Mouse (Mus musculus): ENCODE measurements around the gene Morn4.

Morn4 gene

DNA sequence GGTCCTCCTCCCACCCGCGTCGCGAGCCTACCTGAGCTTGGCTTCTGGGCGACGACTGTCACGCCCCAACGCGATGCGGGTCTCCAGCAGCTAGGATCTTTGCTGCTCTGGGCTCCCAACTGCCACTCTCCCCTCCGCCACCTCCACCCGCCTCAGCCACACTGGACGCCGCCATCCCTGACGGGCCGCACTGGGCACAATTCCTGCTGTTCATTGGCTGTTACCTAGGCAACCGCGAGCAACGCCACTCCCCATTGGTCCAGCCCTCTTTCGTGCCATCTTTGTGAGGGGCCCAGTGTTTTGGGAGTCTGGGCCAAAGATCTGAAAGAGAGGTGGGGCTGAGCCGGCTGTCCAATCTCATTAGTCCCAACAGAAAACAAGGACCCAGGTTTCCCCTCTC is at the start of gene Morn4:
Gene Morn4 (minus strand): TSS at position 192 of the 400 bp plus-strand sequence.
- DNase-seq (ENCODE audit: low spot score), result peak; percentile 44

DNA sequence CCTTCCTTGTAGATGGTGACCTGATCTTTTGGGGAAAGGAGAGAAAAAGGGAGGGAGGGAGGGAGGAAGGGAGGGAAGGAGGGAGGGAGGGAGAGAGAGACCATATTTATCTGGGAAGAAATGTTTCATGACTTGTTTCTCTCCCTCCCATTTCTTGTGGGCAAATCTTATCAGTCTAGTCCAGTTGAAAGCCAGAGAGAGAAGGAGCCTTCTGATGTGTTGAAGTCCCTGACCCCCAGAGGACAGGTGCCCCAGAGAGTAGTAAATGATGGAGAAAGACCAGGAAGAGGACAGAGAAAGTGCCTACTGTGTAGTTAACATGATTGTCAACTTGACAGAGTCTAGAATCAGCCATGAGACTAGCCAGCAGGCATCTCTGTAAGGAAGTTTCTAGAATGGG is 48.9 kb upstream of the Morn4 start:
- no peak for DNase-seq (ENCODE audit: low spot score)

DNA sequence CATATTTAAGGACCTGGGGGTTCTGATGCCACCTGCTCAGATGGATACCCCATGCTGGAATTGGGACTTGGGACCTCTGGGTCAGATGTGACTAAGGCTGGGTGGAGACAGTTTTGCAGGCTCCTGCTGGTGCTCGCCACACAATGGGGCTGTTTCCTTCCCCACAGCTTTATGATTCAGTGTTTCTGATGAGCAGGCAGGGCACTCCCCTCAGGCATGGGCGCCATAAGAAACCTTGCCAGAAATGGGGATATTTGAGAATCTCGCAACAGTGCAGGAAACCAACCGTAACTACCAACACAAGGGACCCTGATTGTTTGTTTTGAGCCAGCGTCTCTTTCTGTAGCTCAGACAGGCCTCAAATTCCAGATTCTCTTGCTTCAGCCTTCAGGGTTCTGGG is 44.9 kb upstream of the Morn4 start:
- no peak for DNase-seq (ENCODE audit: low spot score)

DNA sequence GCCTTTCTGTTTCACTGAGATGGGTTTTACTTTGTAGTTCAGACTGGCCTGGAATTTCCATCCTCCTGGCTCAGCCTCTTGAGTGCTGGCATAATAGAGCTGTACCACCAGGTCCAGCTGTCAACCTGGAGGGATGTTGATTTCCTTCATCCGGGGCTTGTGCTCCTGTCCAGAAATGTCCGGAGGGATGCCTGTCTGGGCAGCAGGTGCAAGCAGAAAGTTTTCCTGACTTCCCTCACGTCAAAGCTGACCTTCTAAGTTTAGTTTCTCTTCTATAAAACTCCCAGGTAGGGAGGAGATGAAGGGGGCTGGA is 44.1 kb upstream of the Morn4 start:
- DNase-seq (ENCODE audit: low spot score), result no peak

DNA sequence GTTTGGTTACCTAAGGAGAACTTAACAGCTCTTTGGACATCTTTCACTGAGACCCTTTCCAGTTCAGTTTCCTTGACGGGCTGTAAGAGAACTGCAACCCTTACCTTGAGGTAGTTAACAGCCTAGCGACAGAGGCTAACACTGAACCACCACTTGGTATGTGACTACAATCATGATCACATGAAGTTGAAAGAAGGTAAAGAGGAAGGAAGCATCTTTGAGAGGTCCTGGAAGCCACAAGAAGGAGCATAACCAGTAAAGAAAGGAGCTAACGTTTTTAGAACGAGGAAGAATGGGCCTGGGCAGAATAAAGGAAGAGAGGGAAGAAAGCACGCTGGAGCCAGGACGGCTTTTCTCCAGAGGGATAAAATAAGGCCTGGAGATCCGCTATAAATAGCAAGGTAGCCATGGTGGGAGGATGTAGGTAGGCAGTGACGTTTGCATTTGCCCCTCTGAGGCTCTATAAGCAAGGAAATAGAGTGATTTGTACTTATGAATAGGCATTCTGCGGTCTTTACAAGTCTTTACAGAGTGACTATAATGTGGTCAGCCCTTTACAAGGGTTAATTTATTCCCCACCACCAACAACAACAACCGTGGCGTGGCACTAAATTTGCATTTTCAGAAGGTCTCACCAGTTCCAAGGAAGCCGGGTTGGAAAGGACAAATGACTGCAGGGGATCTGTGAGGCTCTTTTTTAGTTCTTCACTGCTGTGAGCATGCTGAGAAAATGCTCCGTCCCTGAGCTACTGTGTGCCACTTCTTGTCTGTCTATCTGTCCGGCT is 43.5 kb upstream of the Morn4 start:
- DNase-seq (ENCODE audit: low spot score), result no peak

DNA sequence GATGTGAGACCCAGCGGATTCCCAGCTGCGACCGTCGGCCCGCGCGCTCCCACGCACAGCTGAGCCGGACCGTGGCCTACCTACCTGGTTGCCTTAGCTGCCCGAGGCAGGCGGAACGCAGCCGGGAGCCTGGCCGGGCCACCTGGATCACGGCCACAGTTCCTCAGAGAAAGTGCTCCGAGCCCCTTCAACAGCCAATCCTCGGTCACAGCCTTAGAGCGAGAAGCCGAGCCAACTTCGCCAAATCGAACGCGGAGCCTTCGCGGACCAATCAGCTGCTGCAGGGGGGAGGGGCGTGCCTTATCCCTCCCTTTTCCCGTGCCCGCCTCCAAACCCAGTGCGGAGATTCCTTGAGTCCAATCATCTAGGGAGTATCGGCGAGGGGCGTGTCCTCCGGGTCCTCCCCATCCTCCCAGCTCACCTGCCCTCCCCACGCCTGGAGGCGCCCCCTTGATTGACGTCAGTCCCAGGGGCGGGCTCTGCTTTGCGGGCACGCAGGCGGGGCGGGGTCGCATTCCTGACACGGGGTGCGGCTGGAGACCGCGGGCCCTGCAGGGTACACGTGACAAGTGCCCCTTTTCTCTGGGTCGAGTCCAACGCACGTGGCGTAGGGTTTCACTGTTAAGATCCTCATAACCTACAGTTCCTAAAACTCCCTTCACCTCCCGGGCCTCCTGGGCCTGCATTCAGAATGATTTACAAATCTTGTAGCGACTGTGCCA is 42.8 kb upstream of the Morn4 start, which contains the start of gene Avpi1:
Gene Avpi1 (minus strand): TSS at position 273 of the 722 bp plus-strand sequence.
- peak; percentile 90 for DNase-seq (ENCODE audit: low spot score)

DNA sequence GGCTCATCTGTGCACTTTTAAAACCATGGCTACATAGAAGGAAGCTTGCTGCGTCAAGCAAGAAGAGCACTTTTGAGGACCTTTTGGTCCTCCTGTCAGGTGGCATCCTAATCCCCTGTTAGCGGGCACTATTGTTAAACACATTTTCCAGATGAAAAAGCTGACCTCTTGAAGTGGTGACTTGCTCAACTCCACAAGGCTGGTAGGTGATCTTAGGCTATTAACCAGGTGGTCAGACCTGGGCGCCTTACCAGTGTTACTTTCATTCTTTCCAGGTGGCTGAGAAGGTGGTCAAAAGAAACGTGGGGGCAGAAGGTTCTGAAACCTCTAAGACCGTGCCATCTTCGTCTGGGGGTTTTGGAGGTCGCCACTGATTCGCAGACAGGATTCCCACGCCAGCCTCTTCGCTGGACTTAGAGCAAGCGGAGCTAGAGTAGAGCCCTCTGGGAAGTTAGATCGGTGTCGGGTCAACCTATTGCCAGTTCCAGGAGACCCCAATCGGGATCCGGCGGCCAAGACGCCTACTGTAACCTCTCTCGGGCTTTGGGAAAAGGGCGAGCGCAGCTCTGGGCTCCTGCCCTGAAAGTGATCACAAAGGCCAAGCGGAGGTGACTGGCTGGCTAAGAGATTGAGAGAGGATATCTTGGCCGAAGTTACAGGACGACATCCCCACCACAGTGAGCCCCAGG is 42.0 kb upstream of the Morn4 start:
- no peak for DNase-seq (ENCODE audit: low spot score)

DNA sequence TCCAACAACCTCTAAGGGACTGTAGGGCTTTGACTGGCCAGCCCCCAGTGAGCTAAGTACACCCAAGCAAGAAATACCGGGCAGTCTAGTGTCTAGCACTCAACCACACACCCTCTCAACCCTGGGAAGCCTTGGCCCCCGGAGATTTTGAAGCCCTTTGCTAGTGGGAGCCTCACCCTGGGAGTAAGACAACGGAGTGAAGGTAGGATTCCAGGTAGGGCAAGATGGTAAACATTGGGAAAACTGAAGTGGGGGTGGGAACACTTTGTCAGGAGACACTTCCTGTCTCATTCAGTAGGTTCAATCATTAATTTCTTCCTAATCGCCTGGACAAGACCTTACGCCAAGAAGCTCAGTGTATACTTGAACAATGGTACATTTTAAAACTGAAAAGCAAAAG is 40.9 kb upstream of the Morn4 start:
- no peak for DNase-seq (ENCODE audit: low spot score)

DNA sequence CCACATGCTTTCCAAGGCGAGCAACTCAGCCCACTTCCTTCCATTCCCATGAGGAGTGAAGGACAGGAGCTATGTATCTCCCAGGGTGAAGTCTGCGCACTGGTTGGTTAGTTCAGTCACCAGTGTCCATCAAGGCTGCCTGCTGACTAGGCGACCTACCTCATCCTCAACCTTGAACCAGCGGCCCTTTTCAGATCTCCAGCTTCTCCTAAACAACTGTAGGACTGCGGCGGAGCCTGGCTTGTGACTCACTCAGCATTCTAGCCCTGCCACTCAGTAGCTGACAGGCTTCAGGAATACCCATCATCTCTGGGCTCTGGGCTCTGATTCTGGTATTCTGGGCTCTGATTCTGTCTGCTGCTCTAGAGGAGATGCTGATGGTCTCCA is 40.1 kb upstream of the Morn4 start:
- DNase-seq (ENCODE audit: low spot score), result no peak

DNA sequence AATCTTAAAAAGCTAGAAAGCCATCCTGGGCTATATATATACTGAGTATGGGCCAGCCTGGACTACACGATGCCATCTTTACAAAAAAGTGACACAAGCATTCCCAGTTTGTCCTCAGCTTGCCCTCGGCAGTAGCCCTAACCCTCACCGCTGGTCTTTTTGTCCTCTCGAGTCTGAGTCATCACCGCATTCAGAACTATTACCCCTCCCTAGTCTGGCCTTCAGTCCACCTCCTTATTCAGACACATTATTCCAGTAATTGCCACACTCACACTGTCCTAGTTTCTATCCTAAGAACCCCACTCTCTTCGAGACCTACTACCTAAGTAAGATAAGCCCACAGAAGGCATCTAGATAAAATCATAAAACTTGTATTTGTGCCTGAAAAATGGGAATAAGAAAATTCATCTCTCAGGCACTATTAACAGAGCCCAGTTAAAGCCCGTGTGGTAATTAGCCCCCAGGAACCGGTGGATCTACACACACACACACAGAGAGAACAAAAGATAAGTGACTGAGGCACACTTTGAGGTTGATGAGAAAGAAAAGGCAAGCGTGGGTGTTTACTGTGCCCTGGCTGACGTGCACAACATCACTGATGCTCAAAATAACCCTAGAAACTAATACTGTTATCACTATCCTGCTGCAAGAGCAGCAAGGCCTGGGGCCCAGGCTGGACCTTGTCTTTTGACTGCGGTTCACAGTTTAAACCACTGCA is 39.5 kb upstream of the Morn4 start:
- DNase-seq (ENCODE audit: low spot score), result no peak

DNA sequence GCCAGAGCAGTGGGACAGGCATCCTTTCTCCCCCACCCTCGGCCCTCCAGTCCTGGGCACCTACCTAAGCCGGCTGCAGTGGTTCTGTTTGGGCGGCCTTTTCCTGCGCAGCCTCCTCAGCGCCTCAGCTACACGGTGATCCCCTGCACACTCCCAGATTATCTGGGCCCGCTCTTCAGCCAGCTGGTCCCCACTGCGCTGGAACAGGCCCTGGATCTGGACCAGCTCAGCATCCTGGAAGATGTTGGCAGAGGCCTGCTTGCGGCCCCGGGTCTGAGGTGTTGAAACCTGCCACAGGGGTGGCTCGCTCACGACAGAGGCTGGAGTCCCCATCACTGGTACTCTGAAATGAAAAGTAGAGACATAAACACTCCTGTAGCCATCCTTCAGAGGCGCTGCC is 38.5 kb upstream of the Morn4 start:
- DNase-seq (ENCODE audit: low spot score), result no peak

DNA sequence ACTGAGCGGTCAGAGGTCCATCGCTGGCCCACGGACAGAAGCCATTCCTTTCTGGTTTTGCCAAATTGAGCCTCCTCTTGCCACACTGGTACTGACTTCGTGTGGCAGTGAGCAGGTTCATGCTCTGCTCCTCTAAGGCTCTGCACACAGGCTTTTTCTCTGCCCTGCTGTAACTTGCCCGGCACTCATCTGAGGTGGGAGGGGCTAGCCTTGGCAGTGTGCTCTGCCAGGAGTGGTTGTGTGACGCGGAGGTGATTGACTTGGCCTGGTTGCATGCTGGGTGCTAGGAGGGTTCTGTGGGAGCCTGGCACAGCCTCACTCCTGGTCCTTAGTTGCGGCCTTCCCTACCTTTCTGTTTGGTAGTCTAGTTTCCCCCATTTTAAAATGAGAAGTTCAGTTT is 34.3 kb upstream of the Morn4 start:
- DNase-seq (ENCODE audit: low spot score), result no peak

DNA sequence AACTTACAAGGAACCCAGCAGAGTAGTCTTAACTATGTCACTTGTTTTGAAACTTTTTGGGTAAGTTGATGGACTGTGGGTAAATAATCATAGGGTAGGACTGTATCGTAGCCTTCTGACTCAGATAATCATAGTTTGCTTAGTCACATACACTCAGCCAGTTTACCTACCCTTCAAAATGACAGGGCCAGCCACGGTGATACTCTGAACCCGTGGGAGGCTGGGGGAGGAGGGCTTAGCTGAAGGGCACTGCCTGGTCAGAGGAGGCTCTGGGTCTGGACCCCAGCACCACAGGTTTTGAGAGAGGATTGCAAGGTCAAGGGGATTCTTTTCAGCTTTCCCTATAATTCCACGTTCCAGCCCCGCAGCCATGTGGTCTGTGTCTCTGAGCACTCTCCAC is 32.4 kb upstream of the Morn4 start:
- no peak for DNase-seq (ENCODE audit: low spot score)

DNA sequence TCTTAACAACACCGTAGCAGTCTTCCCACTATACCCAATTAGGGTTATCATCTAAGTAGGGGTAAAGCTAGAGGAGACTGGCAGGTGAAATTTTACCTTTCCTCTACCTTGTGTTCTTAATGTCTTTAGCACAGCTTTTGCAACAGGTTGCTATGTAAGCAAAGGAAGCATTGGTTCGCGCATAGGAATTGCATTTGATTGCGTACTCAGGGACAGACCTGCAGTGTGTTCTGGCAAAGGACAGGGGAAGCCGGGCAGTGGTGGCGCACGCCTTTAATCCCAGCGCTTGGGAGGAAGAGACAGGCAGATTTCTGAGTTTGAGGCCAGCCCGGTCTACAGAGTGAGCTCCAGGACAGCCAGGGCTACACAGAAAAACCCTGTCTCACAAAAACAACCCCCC is 32.0 kb upstream of the Morn4 start:
- no peak for DNase-seq (ENCODE audit: low spot score)

DNA sequence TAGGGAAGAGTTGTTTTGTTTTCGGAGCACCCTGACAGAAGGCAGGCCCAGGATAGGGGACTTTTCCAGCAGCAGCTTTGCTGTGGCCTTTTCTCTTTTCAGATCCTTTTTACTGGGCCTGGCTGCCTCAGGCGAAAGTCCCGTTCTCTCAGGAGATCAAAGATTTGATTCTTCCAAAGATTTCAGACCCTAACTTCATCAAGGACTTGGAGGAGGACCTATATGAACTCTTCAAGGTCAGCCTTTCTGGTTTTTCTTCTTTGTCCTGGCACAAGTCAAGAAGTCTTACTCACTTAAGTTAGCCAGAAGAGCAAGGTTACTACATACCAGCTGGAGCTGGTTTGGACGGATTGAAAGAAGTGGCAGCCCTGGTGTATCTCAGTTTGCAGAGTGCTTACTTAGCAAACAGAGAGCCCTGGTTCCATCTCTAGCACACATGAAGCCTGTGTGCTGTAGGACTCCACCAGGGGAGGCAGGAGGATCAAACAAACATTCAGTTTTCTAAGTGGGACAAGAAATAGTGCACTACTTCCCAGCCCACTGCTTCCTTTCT is 29.7 kb upstream of the Morn4 start:
- no peak for DNase-seq (ENCODE audit: low spot score)

DNA sequence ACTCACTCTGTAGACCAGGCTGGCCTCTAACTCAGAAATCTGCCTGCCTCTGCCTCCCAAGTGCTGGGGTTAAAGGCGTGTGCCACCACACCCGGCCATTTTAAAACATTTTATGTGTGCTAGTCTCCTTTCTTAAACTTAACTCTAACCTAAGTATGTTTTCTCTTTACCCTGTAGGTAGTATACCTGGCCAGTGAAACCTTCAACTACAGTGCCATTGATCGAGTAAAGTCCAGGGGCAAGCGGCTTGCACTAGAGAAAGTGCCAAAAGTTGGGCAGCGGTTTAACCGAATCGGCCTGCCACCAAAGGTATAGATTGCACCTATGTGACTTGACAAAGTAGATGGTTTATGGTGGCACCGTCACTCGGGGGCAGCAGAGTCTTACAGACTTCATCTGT is 18.5 kb upstream of the Morn4 start:
- DNase-seq (ENCODE audit: low spot score), result no peak

DNA sequence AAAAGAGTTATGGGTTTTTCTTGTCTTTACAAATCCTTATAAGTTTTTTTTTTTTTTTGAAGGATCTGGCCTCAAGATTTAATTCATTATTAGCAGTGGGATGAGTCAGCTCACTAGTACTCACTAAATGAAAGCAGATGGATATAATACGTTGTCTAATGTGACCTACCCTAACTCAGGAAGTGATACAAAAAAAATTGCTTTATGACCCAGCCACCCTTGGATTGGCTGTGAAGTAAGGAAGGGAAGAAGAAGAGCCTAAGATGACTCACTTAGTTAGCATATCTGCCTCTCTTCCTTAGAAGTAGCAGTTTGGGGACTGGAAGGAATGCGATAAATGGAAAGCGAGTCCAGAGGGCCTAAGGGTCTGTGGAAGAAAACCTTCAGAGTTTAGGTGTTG is 13.2 kb upstream of the Morn4 start:
- no peak for DNase-seq (ENCODE audit: low spot score)

DNA sequence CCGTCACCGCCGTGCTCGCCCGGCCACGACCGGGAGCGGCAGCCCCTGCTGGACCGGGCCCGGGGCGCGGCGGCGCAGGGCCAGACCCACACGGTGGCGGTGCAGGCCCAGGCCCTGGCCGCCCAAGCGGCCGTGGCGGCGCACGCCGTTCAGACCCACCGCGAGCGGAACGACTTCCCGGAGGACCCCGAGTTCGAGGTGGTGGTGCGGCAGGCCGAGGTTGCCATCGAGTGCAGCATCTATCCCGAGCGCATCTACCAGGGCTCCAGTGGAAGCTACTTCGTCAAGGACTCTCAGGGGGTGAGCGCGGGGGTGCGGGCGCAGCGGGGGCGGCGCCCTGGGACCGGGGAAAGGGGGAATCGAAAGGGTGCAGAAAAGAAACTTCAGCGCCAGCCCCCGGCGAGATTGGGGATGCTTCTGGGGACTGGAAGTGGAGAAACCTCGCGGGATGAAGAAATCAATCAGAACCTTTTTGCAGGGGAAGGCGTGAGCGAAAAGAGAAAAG is 4.5 kb upstream of the Morn4 start:
- no peak for DNase-seq (ENCODE audit: low spot score)

DNA sequence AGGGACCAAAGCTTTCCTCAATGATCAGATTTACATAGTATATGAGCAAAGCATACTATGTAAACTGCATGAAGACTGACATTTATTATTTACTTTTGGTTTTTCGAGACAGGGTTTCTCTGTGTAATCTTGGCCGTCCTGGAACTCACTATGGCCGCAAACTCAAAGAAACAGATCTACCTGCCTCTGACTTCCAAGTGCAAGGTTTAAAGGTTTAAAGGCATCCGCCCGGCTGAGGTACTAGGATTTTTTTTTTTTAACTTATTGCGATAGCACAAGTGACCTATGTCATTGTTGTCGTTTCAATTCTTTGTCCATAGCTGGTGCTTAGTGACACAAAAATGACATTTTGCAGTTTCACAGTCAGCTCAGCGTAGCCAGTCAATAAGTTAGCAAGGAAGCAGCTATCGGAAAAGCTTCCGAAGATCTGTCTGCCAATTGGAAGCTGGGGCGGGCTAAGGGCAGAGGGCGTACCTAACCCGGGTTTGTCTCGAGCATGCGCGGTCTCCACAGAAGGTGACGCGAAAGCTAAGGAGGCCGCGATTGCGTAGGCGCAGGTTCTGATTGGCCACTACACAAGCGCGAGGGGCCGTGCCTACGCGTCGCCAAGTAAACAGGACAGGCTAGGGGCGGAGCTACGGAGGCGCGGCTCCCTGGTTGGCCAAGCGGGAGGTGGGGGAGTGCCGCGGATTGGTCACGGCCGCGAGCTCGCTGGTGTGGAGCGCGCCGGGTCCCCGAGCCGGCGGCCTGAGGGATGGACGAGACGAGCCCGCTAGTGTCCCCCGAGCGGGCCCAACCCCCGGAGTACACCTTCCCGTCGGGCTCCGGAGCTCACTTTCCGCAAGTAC is 3.8 kb upstream of the Morn4 start, which contains the start of gene Pi4k2a:
Gene Pi4k2a (plus strand): TSS at position 723 of the 848 bp plus-strand sequence.
- peak; percentile 95 for DNase-seq (ENCODE audit: low spot score)

DNA sequence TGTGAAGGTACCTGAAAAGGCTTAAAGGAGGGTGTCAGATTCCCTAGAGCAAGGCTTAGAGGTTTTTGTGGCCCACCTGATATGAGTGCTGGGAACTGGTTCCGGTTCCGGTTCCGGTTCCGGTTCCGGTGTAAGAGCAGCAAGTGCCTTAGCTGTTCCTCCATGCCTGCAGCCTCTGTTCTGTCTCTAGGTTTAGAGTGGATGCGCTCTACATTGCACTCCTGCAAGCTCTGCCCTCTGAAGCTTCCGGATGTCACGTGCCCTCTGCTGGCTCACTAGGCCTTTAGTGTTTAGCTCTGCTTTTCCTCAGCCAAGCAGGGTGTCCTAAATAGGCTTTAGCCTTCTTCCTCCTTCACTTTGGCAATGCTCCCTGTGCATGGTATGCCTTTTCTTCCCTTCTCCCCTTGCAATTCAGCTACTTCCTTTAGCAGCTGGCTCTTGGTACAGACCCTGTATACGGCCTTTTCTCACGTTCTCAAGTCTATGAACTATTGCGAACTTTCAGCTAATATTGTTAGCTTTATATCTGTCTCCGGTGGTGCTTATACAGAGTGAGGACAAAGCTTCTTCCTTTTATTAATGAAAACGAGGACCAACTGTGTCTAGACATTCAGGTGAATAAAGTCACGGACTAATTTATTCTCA is 3.1 kb upstream of the Morn4 start:
- no peak for DNase-seq (ENCODE audit: low spot score)

DNA sequence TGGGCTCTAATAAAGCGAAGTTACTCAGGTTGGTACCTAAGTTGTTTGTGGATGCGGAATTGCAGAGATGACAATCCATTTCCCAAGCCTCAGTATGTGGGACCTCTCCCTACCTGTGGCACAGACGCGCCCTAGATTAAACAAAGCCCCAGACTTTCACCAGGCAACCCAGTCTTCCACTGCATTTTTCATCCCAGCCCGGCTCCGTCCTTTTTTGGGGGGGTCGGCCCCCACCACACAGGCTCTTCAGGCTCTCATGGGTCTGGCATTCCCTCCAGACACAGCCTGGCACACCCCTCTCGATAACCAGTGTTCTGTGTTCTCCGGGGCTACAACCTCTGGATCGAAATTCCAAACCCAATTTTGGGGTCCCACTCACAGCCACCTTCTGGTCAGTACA is 467 bp downstream of the Morn4 start:
- DNase-seq (ENCODE audit: low spot score), result no peak
